Mouse (Mus musculus) heart, adult 9 months (tissue): Measurements from ENCODE around the gene Prr19.
"Not testable (repeated sequence)": the region's sequence is repeated elsewhere in the genome, so short reads cannot be mapped to it uniquely, and the experiment has no call there.

Experiments used
- DNase-seq, 2 experiments: peaks; one replicate each; pipeline ENCODE4 v3.0.0; 2022; ENCODE audit warnings: low spot score in 2 of 2

The Prr19 gene

GRCm38 (mm10) chr7:25317446-25317999, 16.3 kb downstream of the Prr19 start:
- DNase-seq: no peak

- no peak for DNase-seq
Observed at GRCm38 (mm10) chr7:25322058-25322484, 20.9 kb downstream of the Prr19 start.

GRCm38 (mm10) chr7:25323219-25323618, 22.0 kb downstream of the Prr19 start:
- no peak for DNase-seq

GRCm38 (mm10) chr7:25325431-25325830, 24.2 kb downstream of the Prr19 start:
- not testable (repeated sequence) for DNase-seq

GRCm38 (mm10) chr7:25326233-25326632, 25.0 kb downstream of the Prr19 start:
- DNase-seq: peak; percentile 21 to 42

- peak; percentile 32 to 64 for DNase-seq
Observed at GRCm38 (mm10) chr7:25333596-25334307, 32.5 kb downstream of the Prr19 start.

GRCm38 (mm10) chr7:25334472-25334871, 33.3 kb downstream of the Prr19 start:
- no peak for DNase-seq

GRCm38 (mm10) chr7:25339329-25339728, 38.1 kb downstream of the Prr19 start:
- no peak for DNase-seq

GRCm38 (mm10) chr7:25341000-25341784, 40.0 kb downstream of the Prr19 start:
- no peak for DNase-seq

GRCm38 (mm10) chr7:25348861-25349260, 47.6 kb downstream of the Prr19 start:
- DNase-seq: no peak
